15 mouse cellular contexts compared by ENCODE assay signal in genomic region chr2:50579620-50580019, GRCm38 (mm10).
"Had no signal": no experiment of that assay in that cellular context is flagged by ENCODE, and none has a peak within 500 bp of the region (broad histone marks: within the 10 kb centered on the region; RNA-seq: fewer than 3 reads in every experiment).

No protein-coding gene starts in this region.

- H3K9me3 ChIP-seq: limb, embryonic 13.5 days; liver, embryonic 15.5 days; lung, embryonic 15.5 days; midbrain, embryonic 15.5 days; neural tube, embryonic 12.5 days had no signal

- H3K36me3 ChIP-seq: limb, embryonic 13.5 days; liver, embryonic 15.5 days; lung, embryonic 15.5 days; midbrain, embryonic 15.5 days; neural tube, embryonic 12.5 days had no signal

- H3K4me1 ChIP-seq: liver, embryonic 15.5 days; lung, embryonic 15.5 days; megakaryocyte, embryonic 14.5 days; midbrain, embryonic 15.5 days; neural tube, embryonic 12.5 days had no signal

- H3K27ac ChIP-seq: limb, embryonic 13.5 days; liver, embryonic 15.5 days; lung, embryonic 15.5 days; macrophage; midbrain, embryonic 15.5 days; neural tube, embryonic 12.5 days had no signal

- ATAC-seq: inflammation-experienced regulatory T-cells, adult 6 months; intestine, postnatal 0 days; midbrain, embryonic 15.5 days had no signal

- H3K4me3 ChIP-seq: limb, embryonic 13.5 days; liver, embryonic 15.5 days; lung, embryonic 15.5 days; megakaryocyte, embryonic 14.5 days; midbrain, embryonic 15.5 days; neural tube, embryonic 12.5 days had no signal

- H3K4me2 ChIP-seq: limb, embryonic 13.5 days; liver, embryonic 11.5 days; liver, embryonic 15.5 days; lung, embryonic 15.5 days; midbrain, embryonic 11.5 days; midbrain, embryonic 15.5 days; neural tube, embryonic 12.5 days had no signal

- H3K9ac ChIP-seq: limb, embryonic 13.5 days; liver, embryonic 15.5 days; lung, embryonic 15.5 days; midbrain, embryonic 15.5 days; neural tube, embryonic 12.5 days had no signal

- H3K27me3 ChIP-seq: limb, embryonic 13.5 days; liver, embryonic 15.5 days; lung, embryonic 15.5 days; megakaryocyte, embryonic 14.5 days; midbrain, embryonic 15.5 days; neural tube, embryonic 12.5 days had no signal

- DNase-seq: kidney, adult 8-10 months; kidney, postnatal 25 days; layer of hippocampus, adult 9-11 months; thymus, postnatal 4 days had no signal
